Mouse (Mus musculus) 3T3-L1 (cell line): ENCODE measurements around the gene Pcolce.

ENCODE experiments used
- DNase-seq: peaks from one replicate; pipeline ENCODE4 v3.0.0-alpha.2; 2015; ENCODE audit warnings: low read depth, low spot score

Gene Pcolce

GRCm38 (mm10) chr5:137629906-137630545 is 16.4 kb upstream of the Pcolce start:
- peak; percentile 64 for DNase-seq

GRCm38 (mm10) chr5:137629306-137629721 is 15.7 kb upstream of the Pcolce start:
- no peak for DNase-seq

GRCm38 (mm10) chr5:137628498-137629305 is 15.1 kb upstream of the Pcolce start, which contains the start of the genes Fbxo24, Lrch4 and Gm20605:
Fbxo24 (minus strand) TSS chr5:137629002.
Lrch4 (plus strand) TSS chr5:137629121.
Gm20605 (plus strand) TSS chr5:137629175.
- DNase-seq: peak; percentile 100

GRCm38 (mm10) chr5:137627991-137628390 is 14.4 kb upstream of the Pcolce start:
- peak; percentile 75 for DNase-seq

- no peak for DNase-seq
These were observed 10.4 kb upstream of the Pcolce start for GRCm38 (mm10) chr5:137623937-137624530.

- peak; percentile 33 for DNase-seq
These were observed 1.8 kb upstream of the Pcolce start for GRCm38 (mm10) chr5:137615347-137615746.

- DNase-seq: peak; percentile 50
These were observed 1.3 kb upstream of the Pcolce start for GRCm38 (mm10) chr5:137614921-137615320.

- DNase-seq: no peak
These were observed 508 bp downstream of the Pcolce start for GRCm38 (mm10) chr5:137613076-137613475.

- peak; percentile 96 for DNase-seq
These were observed 2.4 kb downstream of the Pcolce start for GRCm38 (mm10) chr5:137611245-137611602.

GRCm38 (mm10) chr5:137610548-137611244 is 2.9 kb downstream of the Pcolce start:
- peak; percentile 98 for DNase-seq

- DNase-seq: peak; percentile 56
These were observed 3.5 kb downstream of the Pcolce start for GRCm38 (mm10) chr5:137610056-137610455.

- no peak for DNase-seq
These were observed 4.3 kb downstream of the Pcolce start for GRCm38 (mm10) chr5:137609292-137609691.

GRCm38 (mm10) chr5:137608654-137609190 is 4.9 kb downstream of the Pcolce start:
- DNase-seq: no peak

- no peak for DNase-seq
These were observed 5.5 kb downstream of the Pcolce start for GRCm38 (mm10) chr5:137607860-137608653.

GRCm38 (mm10) chr5:137601365-137601729 is 12.2 kb downstream of the Pcolce start:
- no peak for DNase-seq

- DNase-seq: peak; percentile 100
These were observed 12.8 kb downstream of the Pcolce start, which contains the start of gene Mospd3 for GRCm38 (mm10) chr5:137600619-137601364. Mospd3 (minus strand) TSS chr5:137601058.

GRCm38 (mm10) chr5:137600281-137600618 is 13.3 kb downstream of the Pcolce start:
- no peak for DNase-seq

GRCm38 (mm10) chr5:137599600-137599999 is 14.0 kb downstream of the Pcolce start:
- DNase-seq: no peak

- no peak for DNase-seq
These were observed 15.3 kb downstream of the Pcolce start for GRCm38 (mm10) chr5:137598100-137598826.
